Mouse (Mus musculus) thymus, adult 2 months (tissue): ENCODE results near the gene Arl15.

Source experiments
- CTCF ChIP-seq: fragments of 200-500 bp; IDR thresholded peaks from 2 replicates; pipeline ENCODE4 v1.5.1; 2012; ENCODE audit warnings: mild to moderate bottlenecking, control low read depth, low read length, moderate library complexity, borderline replicate concordance; ENCODE audit not compliant: control insufficient read depth, poor library complexity, insufficient read depth; ENCODE audit errors: extremely low read depth
- POLR2A ChIP-seq: fragments of 200-500 bp; IDR thresholded peaks from 2 replicates; pipeline ENCODE4 v1.6.1; 2012; ENCODE audit warnings: mild to moderate bottlenecking, low read length, control low read depth, moderate library complexity; ENCODE audit not compliant: control insufficient read depth, poor library complexity, insufficient read depth; ENCODE audit errors: extremely low read depth

DNA sequence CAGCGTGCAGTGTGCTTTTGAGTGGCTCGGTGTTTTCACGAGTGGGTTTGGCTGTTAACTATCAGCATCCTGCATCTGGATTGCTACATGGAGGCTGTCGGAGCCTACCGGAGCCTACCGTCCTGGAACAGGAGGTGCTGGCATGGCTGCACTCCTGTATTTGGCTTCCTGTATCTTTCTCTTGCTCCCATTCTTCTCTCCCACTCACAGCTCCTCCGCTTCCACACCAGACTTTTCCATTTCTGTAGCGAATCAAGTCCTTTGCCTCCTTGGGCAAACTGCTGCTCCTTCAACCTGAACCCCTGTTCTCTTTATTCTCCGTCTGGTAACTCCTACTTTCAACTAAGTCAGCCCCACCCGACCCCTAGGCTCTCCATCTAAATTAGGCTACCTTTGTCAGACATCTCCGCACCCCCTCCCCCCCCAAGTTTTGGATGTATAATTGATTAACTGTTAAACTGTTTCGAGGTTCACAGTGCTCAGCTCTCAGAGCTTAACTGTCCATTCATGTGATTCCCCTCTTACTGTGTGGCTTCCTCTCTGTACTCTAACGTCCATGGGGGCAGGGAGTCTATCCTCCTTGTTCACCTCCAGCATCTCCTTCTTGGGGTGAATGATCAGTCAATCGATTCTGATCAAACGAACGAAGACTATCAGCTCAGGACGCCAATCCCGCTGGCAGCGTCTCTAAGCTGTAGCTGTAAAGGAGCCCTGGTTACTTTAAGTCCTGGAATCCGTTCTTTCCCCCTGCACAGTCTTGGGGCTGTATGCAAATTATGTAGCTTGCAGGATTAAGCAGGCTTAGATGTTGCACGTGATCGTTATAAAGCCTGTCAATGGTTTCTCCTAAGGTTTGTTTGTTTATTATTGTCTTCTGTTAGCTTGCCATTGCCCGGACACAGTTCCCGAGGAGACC, 95.1 kb downstream of the Arl15 start:
- TF ChIP-seq CTCF (no peak), POLR2A (no peak)
